Mouse (Mus musculus) cerebellum, adult 2 months (tissue): ENCODE results near the gene Iqcb1. TPM values are rescaled to one million over a fixed set of nuclear protein-coding genes. Genes with fewer than 3 reads are reported as not detected.

Experiments
- DNase-seq, 2 experiments: peaks; one replicate each; pipeline ENCODE4 v3.0.0; 2021
- H3K27ac ChIP-seq: fragments of 200-500 bp; 2 replicates; pipeline ENCODE4 v1.5.1; 2012; ENCODE audit warnings: low read length, control low read depth, inconsistent platforms; ENCODE audit not compliant: insufficient read depth
- H3K27me3 ChIP-seq: fragments of 200-500 bp; 2 replicates; pipeline ENCODE4 v1.6.1; 2012; ENCODE audit warnings: inconsistent platforms, mild to moderate bottlenecking, low read length, moderate library complexity; ENCODE audit not compliant: control insufficient read depth, insufficient read depth
- H3K4me1 ChIP-seq: fragments of 200-500 bp; 2 replicates; pipeline ENCODE4 v1.6.1; 2011; ENCODE audit warnings: low read length; ENCODE audit not compliant: control insufficient read depth, insufficient read depth
- H3K4me3 ChIP-seq: fragments of 200-500 bp; replicated peaks from 2 replicates; pipeline ENCODE3; 2011; ENCODE audit warnings: mild to moderate bottlenecking, low read depth, low read length, control low read depth; ENCODE audit not compliant: insufficient read depth
- CTCF ChIP-seq: fragments of 200-500 bp; IDR thresholded peaks from 2 replicates; pipeline ENCODE4 v1.5.1; 2011; ENCODE audit warnings: low read depth, mild to moderate bottlenecking, control low read depth, low read length, moderate library complexity, borderline replicate concordance; ENCODE audit not compliant: insufficient read depth
- POLR2A ChIP-seq: fragments of 200-500 bp; IDR thresholded peaks from 2 replicates; pipeline ENCODE4 v1.6.1; 2011; ENCODE audit warnings: low read length, control low read depth, borderline replicate concordance; ENCODE audit not compliant: insufficient read depth
- WGBS: fragments of 180-500 bp; shearing (Covaris S2); methylation state at CpG from one replicate; pipeline ENCODE4 v1.1.7; 2018; 5-methylcytosine and 5-hydroxymethylcytosine counted together
- polyA plus RNA-seq: library from polyadenylated mRNA; depleted of rRNA; stranded (reverse); fragments of >200 nt; gene quantifications from 2 replicates; pipeline ENCODE4 v1.2.3, GENCODE M21; 2012; rRNA removed

The Iqcb1 gene
- polyA plus RNA-seq, 1 experiment: 30.2 TPM

- Histone ChIP-seq H3K4me3 (no peak overlapping the region), H3K4me1 (no peaks in the 10 kb centered on the region), H3K27ac (no peak overlapping the region), H3K27me3 (no peaks in the 10 kb centered on the region)
- WGBS: 97% methylated on average over 6 of the region's 6 CpGs
- TF ChIP-seq CTCF (no peak), POLR2A (no peak)
- DNase-seq: no peak
These were observed 68.5 kb downstream of the Iqcb1 start for GRCm38 (mm10) chr16:36896712-36897111.

GRCm38 (mm10) chr16:36903156-36903555 lies 75.0 kb downstream of the Iqcb1 start:
- WGBS: 89% methylated on average over 5 of the region's 5 CpGs

GRCm38 (mm10) chr16:36911909-36912308 lies 83.7 kb downstream of the Iqcb1 start:
- DNase-seq: no peak
- TF ChIP-seq CTCF (no peak), POLR2A (no peak)
- 88% methylated on average over 10 of the region's 10 CpGs for WGBS
- H3K27ac ChIP-seq: no peak overlapping the region
- no peak overlapping the region for H3K4me3 ChIP-seq
- no peaks in the 10 kb centered on the region for H3K4me1 ChIP-seq
- H3K27me3 ChIP-seq: no peaks in the 10 kb centered on the region

More at GRCm38 (mm10) chr16:36903156-36903555, 75.0 kb downstream of the Iqcb1 start:
- Histone ChIP-seq H3K27me3 (no peaks in the 10 kb centered on the region), H3K4me1 (no peaks in the 10 kb centered on the region), H3K27ac (no peak overlapping the region), H3K4me3 (no peak overlapping the region)
- no peak for TF ChIP-seq POLR2A
- no peak for TF ChIP-seq CTCF
- DNase-seq: no peak

DNA sequence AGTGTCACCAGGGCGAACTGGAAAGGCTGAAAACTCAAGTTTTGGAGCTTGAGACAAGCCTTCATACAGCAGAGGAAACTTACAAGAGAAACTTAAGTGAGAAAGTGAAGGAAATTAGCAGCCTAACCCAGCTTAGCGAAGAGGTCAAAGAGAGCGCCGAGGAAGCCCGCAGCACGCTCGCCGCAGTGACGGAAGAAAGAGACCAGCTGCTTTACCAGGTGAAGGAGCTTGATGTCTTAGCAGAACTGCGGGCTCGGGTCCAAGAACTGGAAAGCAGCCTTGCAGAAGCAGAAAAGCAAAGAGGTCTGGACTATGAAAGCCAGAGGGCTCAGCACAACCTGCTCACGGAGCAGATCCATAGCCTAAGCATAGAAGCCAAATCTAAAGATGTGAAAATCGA lies 84.1 kb downstream of the Iqcb1 start:
- TF ChIP-seq POLR2A (no peak), CTCF (no peak)
- 91% methylated on average over 13 of the region's 13 CpGs for WGBS
- no peak overlapping the region for H3K4me3 ChIP-seq
- H3K4me1 ChIP-seq: no peaks in the 10 kb centered on the region
- DNase-seq: no peak
- no peaks in the 10 kb centered on the region for H3K27me3 ChIP-seq
- H3K27ac ChIP-seq: no peak overlapping the region

- H3K27me3 ChIP-seq: no peaks in the 10 kb centered on the region
- DNase-seq: no peak
- no peaks in the 10 kb centered on the region for H3K4me1 ChIP-seq
- TF ChIP-seq CTCF (no peak), POLR2A (no peak)
- H3K27ac ChIP-seq: no peak overlapping the region
- WGBS: 55% methylated on average over 5 of the region's 5 CpGs
- H3K4me3 ChIP-seq: no peak overlapping the region
These were observed 86.0 kb downstream of the Iqcb1 start for GRCm38 (mm10) chr16:36914195-36914594.

DNA sequence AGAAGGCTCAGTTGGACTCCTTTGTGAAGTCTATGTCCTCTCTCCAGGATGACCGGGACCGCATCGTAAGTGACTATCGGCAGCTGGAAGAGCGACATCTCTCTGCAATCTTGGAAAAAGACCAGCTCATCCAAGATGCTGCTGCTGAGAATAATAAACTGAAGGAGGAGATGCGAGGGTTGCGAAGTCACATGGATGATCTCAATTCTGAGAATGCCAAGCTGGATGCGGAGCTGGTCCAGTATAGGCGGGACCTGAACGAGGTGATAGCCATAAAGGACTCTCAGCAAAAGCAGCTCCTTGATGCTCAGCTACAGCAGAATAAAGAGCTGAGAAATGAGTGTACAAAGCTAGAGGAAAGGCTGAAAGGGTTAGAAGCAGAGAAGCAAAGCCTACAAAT lies 90.3 kb downstream of the Iqcb1 start:
- 69% methylated on average over 10 of the region's 10 CpGs for WGBS
- peaks cover 4% of the 10 kb centered on the region; the same call in 1 of the 2 replicates for H3K4me1 ChIP-seq
- no peak for TF ChIP-seq POLR2A
- TF ChIP-seq CTCF: no peak
- no peak for DNase-seq
- no peaks in the 10 kb centered on the region; the same call in 1 of the 2 replicates for H3K27me3 ChIP-seq
- no peak overlapping the region for H3K27ac ChIP-seq
- no peak overlapping the region for H3K4me3 ChIP-seq

GRCm38 (mm10) chr16:36920410-36920809 lies 92.2 kb downstream of the Iqcb1 start:
- Histone ChIP-seq H3K4me3 (no peak overlapping the region), H3K27me3 (no peaks in the 10 kb centered on the region; the same call in 1 of the 2 replicates), H3K27ac (no peak overlapping the region), H3K4me1 (peaks cover 4% of the 10 kb centered on the region; the same call in 1 of the 2 replicates)
- TF ChIP-seq CTCF (no peak), POLR2A (no peak)
- 81% methylated on average over 3 of the region's 3 CpGs for WGBS
- no peak for DNase-seq

- DNase-seq: no peak
- H3K4me3 ChIP-seq: no peak overlapping the region
- no peak overlapping the region for H3K27ac ChIP-seq
- TF ChIP-seq CTCF (no peak), POLR2A (no peak)
- H3K4me1 ChIP-seq: peaks cover 4% of the 10 kb centered on the region; the same call in 1 of the 2 replicates
- no peaks in the 10 kb centered on the region; the same call in 1 of the 2 replicates for H3K27me3 ChIP-seq
- 93% methylated on average over 8 of the region's 8 CpGs for WGBS
These were observed 93.0 kb downstream of the Iqcb1 start for GRCm38 (mm10) chr16:36921067-36921613.

GRCm38 (mm10) chr16:36921980-36922379 lies 93.8 kb downstream of the Iqcb1 start:
- DNase-seq: no peak
- WGBS: 94% methylated on average over 6 of the region's 6 CpGs
- H3K4me1 ChIP-seq: peaks cover 4% of the 10 kb centered on the region; the same call in 1 of the 2 replicates
- TF ChIP-seq POLR2A (no peak), CTCF (no peak)
- no peaks in the 10 kb centered on the region; the same call in 1 of the 2 replicates for H3K27me3 ChIP-seq
- H3K27ac ChIP-seq: no peak overlapping the region
- no peak overlapping the region for H3K4me3 ChIP-seq

Other genes with a start within 250 kb of the Iqcb1 start
- gene Cd86, start 162.3 kb upstream of the Iqcb1 start, polyA plus RNA-seq: 0.62 and 0.78 TPM in 2 replicates
- gene Ildr1, start 134.4 kb upstream of the Iqcb1 start, polyA plus RNA-seq: 0.70 and 0.77 TPM in 2 replicates
- gene Slc15a2, start 43.4 kb upstream of the Iqcb1 start, polyA plus RNA-seq: 13.1 and 26.7 TPM in 2 replicates
- 2.4 and 3.1 TPM in 2 replicates for gene Eaf2, start 46.6 kb downstream of the Iqcb1 start, polyA plus RNA-seq
- 49.0 and 49.1 TPM in 2 replicates for gene Golgb1, start 46.8 kb downstream of the Iqcb1 start, polyA plus RNA-seq
- 2.3 and 3.3 TPM in 2 replicates for gene Hcls1, start 106.6 kb downstream of the Iqcb1 start, polyA plus RNA-seq
- gene Fbxo40, start 162.1 kb downstream of the Iqcb1 start, polyA plus RNA-seq: 1.1 and 1.9 TPM in 2 replicates
- 0.81 and 0.90 TPM in 2 replicates for gene Polq, start 183.4 kb downstream of the Iqcb1 start, polyA plus RNA-seq